Mouse (Mus musculus): Measurements from ENCODE around the gene Diablo. TPM values are rescaled to one million over a fixed set of nuclear protein-coding genes. Genes with fewer than 3 reads are reported as not detected.

The Diablo gene
- total RNA-seq, 1 experiment = 54.1 TPM

- Histone ChIP-seq H3K9me3 (ENCODE audit: control insufficient read depth, insufficient read depth, low read depth, low read length) (no peaks in the 10 kb centered on the region), H3K4me1 (ENCODE audit: control insufficient read depth in 2 of 2, insufficient read depth in 2 of 2, low read length in 2 of 2, poor library complexity in 1 of 2) (peaks cover 2 to 15% of the 10 kb centered on the region in 2 experiments; a peak in 3 of 4 replicates), H3K4me3 (ENCODE audit: insufficient read depth in 1 of 2, low read depth in 1 of 2, low read length in 2 of 2, poor library complexity in 1 of 2, severe bottlenecking in 1 of 2) (peak within 1 kb of the TSS in 1 of 2 experiments; percentile 85; a peak in 1 of 4 replicates), H3K27ac (ENCODE audit: insufficient read depth, low read depth, low read length, poor library complexity, severe bottlenecking) (no peak within 1 kb of the TSS), H3K9ac (ENCODE audit: insufficient read depth, low read depth, low read length, poor library complexity, severe bottlenecking) (no peak within 1 kb of the TSS), H3K36me3 (ENCODE audit: control insufficient read depth, insufficient read depth, low read length, poor library complexity, severe bottlenecking) (peaks cover 13% of the 10 kb centered on the region)
- in situ Hi-C loops (cut with MboI; ENCODE audit: low sequenced_read_pairs in 2 of 2, unreplicated experiment in 2 of 2) = no loop called here
- TF ChIP-seq HCFC1 (IDR thresholded peaks at IDR 0.05; ENCODE audit: borderline replicate concordance, insufficient read depth, low read length) = no peak
- TF ChIP-seq ZNF384 (IDR thresholded peaks at IDR 0.05; ENCODE audit: low read depth, low read length) = no peak
- TF ChIP-seq CHD2 (IDR thresholded peaks at IDR 0.05; ENCODE audit: low read depth, low read length) = no peak
- no peak for TF ChIP-seq ZC3H11A (IDR thresholded peaks at IDR 0.05; ENCODE audit: borderline replicate concordance, low read depth, low read length)
- TF ChIP-seq MAFK (IDR thresholded peaks at IDR 0.05; ENCODE audit: insufficient read depth, low read depth, low read length) = no peak
- no peak for DNase-seq (ENCODE audit: low read depth, low spot score)
These were observed 13.8 kb downstream of the Diablo start, which contains the start of gene B3gnt4 for GRCm38 (mm10) chr5:123510160-123510559. Gene B3gnt4 (plus strand): TSS chr5:123510460.

GRCm38 (mm10) chr5:123508921-123509320, 15.1 kb downstream of the Diablo start:
- no peak for DNase-seq (ENCODE audit: low read depth, low spot score)
- peaks cover 8% of the 10 kb centered on the region; the same call in 1 of the 2 replicates for H3K36me3 ChIP-seq (ENCODE audit: control insufficient read depth, insufficient read depth, low read length, poor library complexity, severe bottlenecking)
- H3K9ac ChIP-seq (ENCODE audit: insufficient read depth, low read depth, low read length, poor library complexity, severe bottlenecking) = peak overlapping the region; percentile 78
- in situ Hi-C loops (cut with MboI; ENCODE audit: low sequenced_read_pairs in 2 of 2, unreplicated experiment in 2 of 2) = no loop called here
- H3K4me3 ChIP-seq (ENCODE audit: insufficient read depth in 1 of 2, low read depth in 1 of 2, low read length in 2 of 2, poor library complexity in 1 of 2, severe bottlenecking in 1 of 2) = peak overlapping the region; percentile 70 to 85
- TF ChIP-seq HCFC1 (IDR thresholded peaks at IDR 0.05; ENCODE audit: borderline replicate concordance, insufficient read depth, low read length) (no peak), CHD2 (IDR thresholded peaks at IDR 0.05; ENCODE audit: low read depth, low read length) (no peak), MAFK (IDR thresholded peaks at IDR 0.05; ENCODE audit: insufficient read depth, low read depth, low read length) (no peak), ZC3H11A (IDR thresholded peaks at IDR 0.05; ENCODE audit: borderline replicate concordance, low read depth, low read length) (no peak), ZNF384 (IDR thresholded peaks at IDR 0.05; ENCODE audit: low read depth, low read length) (no peak)
- no peak overlapping the region for H3K27ac ChIP-seq (ENCODE audit: insufficient read depth, low read depth, low read length, poor library complexity, severe bottlenecking)
- peaks cover 2 to 15% of the 10 kb centered on the region in 2 experiments; a peak in 3 of 4 replicates for H3K4me1 ChIP-seq (ENCODE audit: control insufficient read depth in 2 of 2, insufficient read depth in 2 of 2, low read length in 2 of 2, poor library complexity in 1 of 2)
- H3K9me3 ChIP-seq (ENCODE audit: control insufficient read depth, insufficient read depth, low read depth, low read length) = no peaks in the 10 kb centered on the region

- Histone ChIP-seq H3K27ac (ENCODE audit: insufficient read depth, low read depth, low read length, poor library complexity, severe bottlenecking) (no peak overlapping the region), H3K9me3 (ENCODE audit: control insufficient read depth, insufficient read depth, low read depth, low read length) (no peaks in the 10 kb centered on the region), H3K4me3 (ENCODE audit: insufficient read depth in 1 of 2, low read depth in 1 of 2, low read length in 2 of 2, poor library complexity in 1 of 2, severe bottlenecking in 1 of 2) (peak overlapping the region; percentile 70 to 85), H3K36me3 (ENCODE audit: control insufficient read depth, insufficient read depth, low read length, poor library complexity, severe bottlenecking) (peaks cover 8% of the 10 kb centered on the region; the same call in 1 of the 2 replicates), H3K9ac (ENCODE audit: insufficient read depth, low read depth, low read length, poor library complexity, severe bottlenecking) (peak overlapping the region; percentile 78), H3K4me1 (ENCODE audit: control insufficient read depth in 2 of 2, insufficient read depth in 2 of 2, low read length in 2 of 2, poor library complexity in 1 of 2) (peaks cover 2 to 15% of the 10 kb centered on the region in 2 experiments; a peak in 3 of 4 replicates)
- DNase-seq (ENCODE audit: low read depth, low spot score) = peak; percentile 89
- in situ Hi-C loops (cut with MboI; ENCODE audit: low sequenced_read_pairs in 2 of 2, unreplicated experiment in 2 of 2) = no loop called here
- TF ChIP-seq CHD2 (IDR thresholded peaks at IDR 0.05; ENCODE audit: low read depth, low read length) (0 out of 2 replicates have a peak, but pooled peaks have one; percentile 17), ZC3H11A (IDR thresholded peaks at IDR 0.05; ENCODE audit: borderline replicate concordance, low read depth, low read length) (no peak)
These were observed 15.8 kb downstream of the Diablo start for GRCm38 (mm10) chr5:123507936-123508723.

GRCm38 (mm10) chr5:123501973-123502372, 22.0 kb downstream of the Diablo start:
- in situ Hi-C loops (cut with MboI; ENCODE audit: low sequenced_read_pairs in 2 of 2, unreplicated experiment in 2 of 2) = no loop called here
- H3K36me3 ChIP-seq (ENCODE audit: control insufficient read depth, insufficient read depth, low read length, poor library complexity, severe bottlenecking) = no peaks in the 10 kb centered on the region
- H3K9ac ChIP-seq (ENCODE audit: insufficient read depth, low read depth, low read length, poor library complexity, severe bottlenecking) = no peak overlapping the region
- TF ChIP-seq HCFC1 (IDR thresholded peaks at IDR 0.05; ENCODE audit: borderline replicate concordance, insufficient read depth, low read length) (no peak), CHD2 (IDR thresholded peaks at IDR 0.05; ENCODE audit: low read depth, low read length) (no peak), MAFK (IDR thresholded peaks at IDR 0.05; ENCODE audit: insufficient read depth, low read depth, low read length) (no peak), ZC3H11A (IDR thresholded peaks at IDR 0.05; ENCODE audit: borderline replicate concordance, low read depth, low read length) (no peak), ZNF384 (IDR thresholded peaks at IDR 0.05; ENCODE audit: low read depth, low read length) (no peak)
- no peak overlapping the region for H3K4me3 ChIP-seq (ENCODE audit: insufficient read depth in 1 of 2, low read depth in 1 of 2, low read length in 2 of 2, poor library complexity in 1 of 2, severe bottlenecking in 1 of 2)
- no peak overlapping the region for H3K27ac ChIP-seq (ENCODE audit: insufficient read depth, low read depth, low read length, poor library complexity, severe bottlenecking)
- peaks cover 0 to 15% of the 10 kb centered on the region in 2 experiments; a peak in 2 of 4 replicates for H3K4me1 ChIP-seq (ENCODE audit: control insufficient read depth in 2 of 2, insufficient read depth in 2 of 2, low read length in 2 of 2, poor library complexity in 1 of 2)
- DNase-seq (ENCODE audit: low read depth, low spot score) = no peak
- no peaks in the 10 kb centered on the region for H3K9me3 ChIP-seq (ENCODE audit: control insufficient read depth, insufficient read depth, low read depth, low read length)
